Mouse (Mus musculus): ENCODE data around the gene Afmid.

- TF ChIP-seq CTCF (IDR thresholded peaks at IDR 0.05; ENCODE audit: extremely low read depth, insufficient read depth, low read length) (no peak), POLR2A (IDR thresholded peaks at IDR 0.05; ENCODE audit: extremely low read depth, insufficient read depth, low read length) (no peak)
Observed at GRCm38 (mm10) chr11:117799174-117799573, 26.6 kb upstream of the Afmid start.
